Mouse (Mus musculus) megakaryocyte, embryonic 14.5 days (primary cell): ENCODE measurements around the gene Dnajc28.

ENCODE experiments used
- FLI1 ChIP-seq: IDR thresholded peaks from 2 replicates; pipeline ENCODE4 v1.6.1; 2012; ENCODE audit warnings: low read length, inconsistent platforms, mixed read lengths
- GATA1 ChIP-seq: IDR thresholded peaks from 3 replicates; pipeline ENCODE4 v1.6.1; 2012; ENCODE audit warnings: mixed read lengths, low read length, inconsistent platforms, borderline replicate concordance

- TF ChIP-seq FLI1 (no peak), GATA1 (no peak)
These were observed 22.4 kb downstream of the Dnajc28 start for GRCm38 (mm10) chr16:91596397-91596778.
